Comparison of ENCODE assay signal across 30 mouse cellular contexts in genomic region chr15:57318001-57318400, GRCm38 (mm10).
"Had no signal": no experiment of that assay in that cellular context is flagged by ENCODE, and none has a peak within 500 bp of the region (broad histone marks: within the 10 kb centered on the region; RNA-seq: fewer than 3 reads in every experiment).

No protein-coding gene starts in this region.

- H3K9ac ChIP-seq: heart, embryonic 12.5 days; heart, embryonic 13.5 days; heart, embryonic 15.5 days; hindbrain, embryonic 12.5 days; hindbrain, embryonic 13.5 days; hindbrain, embryonic 14.5 days; hindbrain, embryonic 15.5 days; intestine, embryonic 15.5 days; kidney, embryonic 15.5 days had no signal

- H3K9me3 ChIP-seq: heart, embryonic 10.5 days; heart, embryonic 13.5 days; heart, embryonic 15.5 days; hindbrain, embryonic 10.5 days; hindbrain, embryonic 12.5 days; hindbrain, embryonic 13.5 days; hindbrain, embryonic 15.5 days; intestine, embryonic 15.5 days; kidney, embryonic 15.5 days had no signal

- H3K36me3 ChIP-seq: heart, embryonic 10.5 days; heart, embryonic 12.5 days; heart, embryonic 13.5 days; heart, embryonic 15.5 days; hindbrain, embryonic 10.5 days; hindbrain, embryonic 12.5 days; hindbrain, embryonic 13.5 days; hindbrain, embryonic 15.5 days; intestine, embryonic 15.5 days; kidney, embryonic 15.5 days had no signal

- H3K4me1 ChIP-seq: heart, embryonic 10.5 days; heart, embryonic 12.5 days; heart, embryonic 13.5 days; heart, embryonic 15.5 days; hindbrain, embryonic 10.5 days; hindbrain, embryonic 12.5 days; hindbrain, embryonic 13.5 days; hindbrain, embryonic 15.5 days; intestine, embryonic 15.5 days; kidney, embryonic 15.5 days had no signal

- DNase-seq: heart, adult 2 months; heart, postnatal 10 days; heart, postnatal 14 days; heart, postnatal 36 days; heart, postnatal 4 days; kidney, postnatal 10 days; kidney, postnatal 14 days; kidney, postnatal 25 days; layer of hippocampus, adult 9-11 months; layer of hippocampus, postnatal 36 days had no signal

- H3K4me2 ChIP-seq: heart, embryonic 11.5 days; heart, embryonic 12.5 days; heart, embryonic 13.5 days; heart, embryonic 15.5 days; hindbrain, embryonic 12.5 days; hindbrain, embryonic 13.5 days; hindbrain, embryonic 14.5 days; hindbrain, embryonic 15.5 days; intestine, embryonic 15.5 days; kidney, embryonic 15.5 days had no signal

- H3K4me3 ChIP-seq: heart, adult 2 months; heart, embryonic 10.5 days; heart, embryonic 12.5 days; heart, embryonic 13.5 days; heart, embryonic 15.5 days; hindbrain, embryonic 10.5 days; hindbrain, embryonic 12.5 days; hindbrain, embryonic 13.5 days; hindbrain, embryonic 15.5 days; intestine, embryonic 15.5 days; kidney, embryonic 15.5 days; layer of hippocampus, adult 2 months; left cerebral cortex, adult 2 months had no signal

- H3K27me3 ChIP-seq: heart, embryonic 12.5 days; heart, embryonic 13.5 days; heart, embryonic 15.5 days; hindbrain, embryonic 12.5 days; hindbrain, embryonic 13.5 days; hindbrain, embryonic 15.5 days; intestine, embryonic 15.5 days; kidney, embryonic 15.5 days had no signal

- H3K27ac ChIP-seq: heart, adult 2 months; heart, embryonic 10.5 days; heart, embryonic 13.5 days; heart, embryonic 15.5 days; hindbrain, embryonic 10.5 days; hindbrain, embryonic 12.5 days; hindbrain, embryonic 13.5 days; hindbrain, embryonic 14.5 days; hindbrain, embryonic 15.5 days; hindbrain, postnatal 0 days; intestine, embryonic 15.5 days; kidney, embryonic 15.5 days; kidney, postnatal 0 days; layer of hippocampus, adult 2 months; left cerebral cortex, adult 2 months had no signal

- ATAC-seq: hindbrain, embryonic 16.5 days; hindbrain, postnatal 0 days; inflammation-experienced regulatory T-cells, adult 6 months; intestine, embryonic 15.5 days; intestine, embryonic 16.5 days; intestine, postnatal 0 days had no signal
